In genomic region chr3:122506343-122506916, GRCm38 (mm10) we compare ENCODE assay signal across 10 mouse cellular contexts.
A peak's percentile ranks its signal among the peaks of the same experiment; 100 is the strongest.
DNase-seq lines count a peak whose midpoint lies in the region; ATAC-seq and TF ChIP-seq lines count a peak whose summit lies in the region.
"Had no signal": no experiment of that assay in that cellular context is flagged by ENCODE, and none has a peak within 500 bp of the region (broad histone marks: within the 10 kb centered on the region; RNA-seq: fewer than 3 reads in every experiment).

No protein-coding gene starts in this region.

- WGBS in forebrain, embryonic 13.5 days, result 84% methylated on average over 10 of the region's 10 CpGs
- 88% methylated on average over 10 of the region's 10 CpGs for WGBS in forebrain, embryonic 12.5 days
- 43% methylated on average over 10 of the region's 10 CpGs for WGBS in kidney, postnatal 0 days

- DNase-seq in kidney, postnatal 0 days (ENCODE audit: low spot score), result peak; percentile 76
- DNase-seq in kidney, postnatal 14 days, result no peak
- DNase-seq in brain, embryonic 14.5 days (ENCODE audit: low read depth), result peak; percentile 58
- no peak for DNase-seq in thymus, postnatal 25 days
- DNase-seq: adrenal gland, adult 8-10 months had no signal

- no peaks in the 10 kb centered on the region for H3K27me3 ChIP-seq in forebrain, embryonic 13.5 days
- H3K27me3 ChIP-seq in forebrain, embryonic 12.5 days, result no peaks in the 10 kb centered on the region
- no peaks in the 10 kb centered on the region for H3K27me3 ChIP-seq in kidney, postnatal 0 days (ENCODE audit: insufficient read depth, low read length)

- TF ChIP-seq CTCF in kidney, postnatal 0 days (IDR thresholded peaks at IDR 0.05; ENCODE audit: low read depth), result no peak
- TF ChIP-seq CTCF in brain, embryonic 14.5 days (IDR thresholded peaks at IDR 0.05; ENCODE audit: borderline replicate concordance, extremely low read depth, insufficient read depth, insufficient read length), result no peak

- TF ChIP-seq POLR2A in brain, embryonic 14.5 days (IDR thresholded peaks at IDR 0.05; ENCODE audit: borderline replicate concordance, extremely low read depth, insufficient read depth, insufficient read length, poor library complexity, severe bottlenecking), result no peak

- ATAC-seq in forebrain, embryonic 13.5 days, result peak; percentile 19; the same call in 1 of the 2 replicates
- no peak for ATAC-seq in forebrain, embryonic 12.5 days (ENCODE audit: low FRiP score)
- ATAC-seq in kidney, postnatal 0 days (replicated peaks; ENCODE audit: low FRiP score, low read depth), result no peak
- peak; percentile 25 for ATAC-seq in megakaryocyte progenitor cell, adult 5-6 weeks (replicated peaks; ENCODE audit: poor library complexity)
- no peak for ATAC-seq in inflammation-experienced regulatory T-cells, adult 6 months
- ATAC-seq: lung, postnatal 0 days had no signal

- H3K9me3 ChIP-seq in forebrain, embryonic 13.5 days (replicated peaks), result no peaks in the 10 kb centered on the region
- no peaks in the 10 kb centered on the region for H3K9me3 ChIP-seq in forebrain, embryonic 12.5 days
- H3K9me3 ChIP-seq in kidney, postnatal 0 days (replicated peaks; ENCODE audit: low read length), result no peaks in the 10 kb centered on the region

- no peak overlapping the region for H3K4me2 ChIP-seq in forebrain, embryonic 13.5 days
- no peak overlapping the region for H3K4me2 ChIP-seq in forebrain, embryonic 12.5 days
- no peak overlapping the region for H3K4me2 ChIP-seq in kidney, postnatal 0 days (ENCODE audit: low read length)

- H3K4me3 ChIP-seq in forebrain, embryonic 13.5 days, result no peak overlapping the region
- no peak overlapping the region for H3K4me3 ChIP-seq in forebrain, embryonic 12.5 days (replicated peaks)
- no peak overlapping the region for H3K4me3 ChIP-seq in kidney, postnatal 0 days (replicated peaks; ENCODE audit: low read depth, low read length)

- H3K27ac ChIP-seq in forebrain, embryonic 13.5 days, result peak overlapping the region; percentile 40; the same call in 1 of the 2 replicates
- no peak overlapping the region for H3K27ac ChIP-seq in forebrain, embryonic 12.5 days
- H3K27ac ChIP-seq in kidney, postnatal 0 days, result peak overlapping the region; percentile 31; the same call in 1 of the 2 replicates

- H3K9ac ChIP-seq in forebrain, embryonic 13.5 days, result no peak overlapping the region
- H3K9ac ChIP-seq in forebrain, embryonic 12.5 days, result no peak overlapping the region
- no peak overlapping the region for H3K9ac ChIP-seq in kidney, postnatal 0 days (ENCODE audit: low read depth, low read length)

- H3K4me1 ChIP-seq in forebrain, embryonic 13.5 days, result 0 out of 2 replicates have a peak, but pooled peaks cover 3% of the 10 kb centered on the region
- H3K4me1 ChIP-seq in forebrain, embryonic 12.5 days, result peaks cover 4% of the 10 kb centered on the region; the same call in 1 of the 2 replicates
- peaks cover 24% of the 10 kb centered on the region; the same call in 1 of the 2 replicates for H3K4me1 ChIP-seq in kidney, postnatal 0 days (replicated peaks; ENCODE audit: insufficient read depth, low read length)

- H3K36me3 ChIP-seq in forebrain, embryonic 13.5 days (ENCODE audit: poor library complexity, severe bottlenecking), result no peaks in the 10 kb centered on the region
- no peaks in the 10 kb centered on the region for H3K36me3 ChIP-seq in forebrain, embryonic 12.5 days (replicated peaks)
- H3K36me3 ChIP-seq in kidney, postnatal 0 days (ENCODE audit: insufficient read depth, low read length), result 0 out of 2 replicates have a peak, but pooled peaks cover 5% of the 10 kb centered on the region

Comparison
In these comparisons a context has a peak if more than half of its experiments do, and no peak if none do; other contexts are left out.
1. ATAC-seq: peak in forebrain, embryonic 13.5 days (single experiment) and megakaryocyte progenitor cell, adult 5-6 weeks (single experiment); none in forebrain, embryonic 12.5 days (single experiment), kidney, postnatal 0 days (single experiment) and inflammation-experienced regulatory T-cells, adult 6 months (single experiment).
2. DNase-seq: peak in kidney, postnatal 0 days (single experiment) and brain, embryonic 14.5 days (single experiment); none in kidney, postnatal 14 days (single experiment) and thymus, postnatal 25 days (single experiment).